Mouse (Mus musculus) thymus, postnatal 0 days (tissue): ENCODE measurements around the gene Tma7. TPM values are rescaled to one million over a fixed set of nuclear protein-coding genes. Genes with fewer than 3 reads are reported as not detected.
A peak's percentile ranks its signal among the peaks of the same experiment; 100 is the strongest.

Experiments
- DNase-seq: peaks from one replicate; pipeline ENCODE4 v3.0.0-alpha.2; 2015; ENCODE audit warnings: low spot score
- polyA plus RNA-seq: library from polyadenylated mRNA; unstranded; fragments of >200 nt; fragmentation: Nextera tagmentation; extraction: Ambion mirVana; gene quantifications from 2 replicates; pipeline ENCODE4 v1.2.1, GENCODE M21; 2015

Tma7 gene
- polyA plus RNA-seq, 1 experiment from 2014 or later: 808 TPM

DNA sequence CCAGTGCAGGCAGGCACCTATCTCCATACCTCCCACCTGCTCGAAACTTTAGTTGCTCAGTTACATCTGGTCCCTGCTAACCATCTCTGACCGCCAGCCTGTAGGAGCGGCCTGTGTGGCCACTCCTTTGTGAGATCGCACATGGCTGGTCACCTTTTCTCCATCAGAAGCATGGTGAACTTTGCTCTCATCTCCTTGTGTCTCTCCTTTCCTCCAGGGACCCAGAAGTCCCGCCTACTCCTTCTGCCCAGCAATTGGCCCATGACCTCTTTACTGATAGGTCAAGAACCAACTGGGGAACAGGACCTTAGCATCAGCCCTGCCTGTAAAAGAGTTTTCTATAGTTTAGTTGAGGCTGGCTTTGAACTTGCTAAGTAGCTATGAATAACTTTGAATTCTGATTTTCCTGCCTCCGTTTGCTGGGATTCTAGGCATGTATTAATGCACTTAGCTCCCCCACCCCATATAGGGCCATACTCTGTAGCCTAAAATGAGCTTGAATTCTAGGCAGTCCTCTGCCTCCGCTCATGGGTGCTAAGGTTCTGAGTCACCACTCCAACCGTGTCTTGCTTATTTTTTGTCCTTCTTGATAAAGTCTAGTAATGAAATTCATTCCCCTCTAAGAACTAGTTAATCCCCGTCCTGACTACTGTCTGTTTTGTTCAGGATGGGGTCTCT is 32.3 kb downstream of the Tma7 start:
- peak; percentile 5 for DNase-seq

DNA sequence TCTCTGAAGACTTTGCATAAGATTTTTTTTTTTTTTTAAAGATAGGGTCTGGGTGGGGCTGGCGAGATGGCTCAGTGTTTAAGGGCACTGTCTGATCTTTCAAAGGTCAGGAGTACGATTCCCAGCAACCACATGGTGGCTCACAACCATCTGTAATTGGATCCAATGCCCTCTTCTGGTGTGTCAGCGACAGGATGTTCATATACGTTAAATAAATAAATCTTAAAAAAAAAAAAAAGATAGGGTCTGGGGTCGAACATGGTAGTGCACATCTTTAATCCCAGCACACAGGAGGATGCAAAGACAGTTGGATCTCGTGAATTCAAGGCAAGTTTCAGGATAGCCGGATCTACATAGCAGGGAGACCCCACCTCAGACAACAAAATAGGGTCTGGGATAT is 33.1 kb downstream of the Tma7 start:
- no peak for DNase-seq

DNA sequence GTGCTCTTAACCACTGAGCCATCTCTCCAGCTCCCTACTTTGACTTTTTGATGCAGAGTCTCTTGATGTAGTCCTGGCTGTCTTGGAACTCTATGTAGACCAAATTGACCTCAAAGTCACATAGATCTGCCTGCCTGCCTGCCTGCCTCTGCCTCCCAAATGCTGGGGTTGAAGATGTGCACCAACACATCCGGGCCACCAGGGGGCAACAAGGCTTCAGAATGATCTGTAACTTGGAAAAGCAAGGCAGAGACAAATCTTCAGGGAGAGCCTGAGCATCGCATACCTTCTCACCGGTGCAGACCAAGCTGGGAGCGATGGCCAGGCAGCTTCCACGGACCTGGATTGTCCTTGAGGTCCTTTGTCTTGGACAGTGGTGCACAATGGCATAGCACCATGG is 36.1 kb downstream of the Tma7 start:
- peak; percentile 82 for DNase-seq

DNA sequence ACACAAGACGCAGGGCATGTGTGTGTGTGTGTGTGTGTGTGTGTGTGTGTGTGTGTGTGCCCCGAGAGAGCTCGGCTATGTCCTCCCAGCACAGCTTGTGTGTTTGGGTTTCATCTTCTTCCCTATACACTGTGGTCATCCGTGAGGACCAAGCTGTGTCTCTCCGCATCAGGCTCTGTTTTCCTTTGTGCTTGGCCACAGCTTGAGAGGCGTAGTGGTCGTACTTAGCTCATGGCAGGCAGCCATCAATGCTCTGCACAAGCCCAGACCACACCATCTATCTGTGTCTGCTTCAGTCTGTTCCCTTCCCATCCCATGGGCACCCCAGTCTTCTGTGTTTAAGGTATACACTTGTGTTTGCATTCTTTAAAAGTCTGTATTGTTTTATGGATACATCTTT is 41.0 kb downstream of the Tma7 start:
- DNase-seq: no peak

DNA sequence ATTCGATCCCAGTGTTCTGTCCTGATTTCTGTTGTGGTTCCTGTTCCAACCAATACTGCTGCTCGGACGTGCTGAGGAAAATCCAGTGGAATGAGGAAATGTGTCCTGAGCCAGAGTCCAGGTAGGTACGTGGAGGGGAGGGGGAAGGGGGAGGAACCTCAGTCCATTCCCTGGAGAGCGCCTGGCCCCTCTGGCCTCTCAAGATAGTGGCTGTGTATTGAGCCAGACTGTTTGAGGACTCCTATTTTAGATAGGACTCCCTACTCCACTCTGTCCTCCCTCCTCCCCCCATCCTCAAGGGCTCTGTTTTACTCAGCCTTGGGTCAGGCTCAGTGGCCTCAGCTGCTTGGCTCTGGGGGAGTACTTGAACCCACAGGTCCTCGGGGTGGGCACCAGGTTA is 41.5 kb downstream of the Tma7 start:
- no peak for DNase-seq

DNA sequence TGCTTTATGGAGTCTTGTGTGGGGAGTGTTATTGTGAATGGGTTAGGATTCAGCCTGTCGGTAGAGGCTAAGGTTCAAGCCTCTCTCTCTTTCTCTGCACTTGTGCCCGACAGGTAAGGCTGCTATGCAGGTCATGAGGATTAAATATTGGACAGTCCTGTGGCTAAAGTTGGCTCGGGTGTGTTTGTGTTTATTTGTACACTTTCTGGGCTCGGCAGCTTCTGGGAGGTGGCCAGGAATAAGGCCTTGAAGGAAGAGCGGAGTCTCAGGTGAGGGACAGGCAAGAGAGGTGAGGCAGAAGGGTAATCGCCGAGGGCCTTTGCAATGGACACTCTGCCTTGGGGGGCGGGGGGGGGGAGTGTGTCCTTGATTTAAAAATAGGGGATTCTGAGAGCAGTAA is 42.2 kb downstream of the Tma7 start:
- DNase-seq: no peak

DNA sequence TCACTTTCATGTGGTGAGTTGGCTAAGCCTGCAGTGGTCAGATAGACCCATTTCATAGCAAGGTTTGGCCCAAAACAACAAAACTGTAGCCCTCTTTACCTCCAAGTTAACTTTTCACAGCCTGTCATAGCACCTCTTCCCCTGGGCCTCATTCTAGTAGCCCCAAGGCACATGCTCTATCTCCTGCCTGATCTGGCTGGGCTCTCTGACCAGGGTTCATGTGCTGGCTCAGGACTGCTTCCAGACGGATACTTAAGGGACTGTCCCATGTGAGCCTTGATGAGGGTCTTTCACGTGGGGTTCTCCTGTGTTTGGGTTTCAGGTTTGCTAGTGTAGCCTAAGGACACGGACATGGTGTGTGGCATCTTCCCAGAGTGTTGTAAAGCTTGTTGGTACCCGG is 42.7 kb downstream of the Tma7 start:
- DNase-seq: no peak

DNA sequence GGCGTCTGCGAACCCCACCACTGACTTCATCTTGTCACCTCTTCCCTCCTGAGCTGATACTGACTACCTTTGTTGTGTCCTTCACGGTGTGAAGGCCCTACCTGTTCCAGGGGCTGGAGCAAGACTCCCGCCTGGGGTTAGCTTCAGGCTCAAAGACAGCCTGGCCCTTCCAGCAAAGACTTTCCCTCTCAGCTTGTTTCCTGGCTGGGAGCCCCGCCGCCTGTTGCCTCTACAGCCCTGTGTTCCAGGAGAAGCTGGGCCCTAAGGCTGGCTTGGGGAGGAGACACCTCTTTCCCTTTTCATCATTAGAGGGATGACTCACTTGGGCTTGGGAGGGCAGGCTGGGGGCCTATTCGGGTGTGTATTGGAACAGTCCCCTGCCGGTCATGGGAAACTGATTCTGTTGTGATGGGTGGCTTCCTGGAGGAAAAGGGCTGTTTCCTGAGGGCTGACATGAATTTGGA is 43.5 kb downstream of the Tma7 start:
- no peak for DNase-seq

DNA sequence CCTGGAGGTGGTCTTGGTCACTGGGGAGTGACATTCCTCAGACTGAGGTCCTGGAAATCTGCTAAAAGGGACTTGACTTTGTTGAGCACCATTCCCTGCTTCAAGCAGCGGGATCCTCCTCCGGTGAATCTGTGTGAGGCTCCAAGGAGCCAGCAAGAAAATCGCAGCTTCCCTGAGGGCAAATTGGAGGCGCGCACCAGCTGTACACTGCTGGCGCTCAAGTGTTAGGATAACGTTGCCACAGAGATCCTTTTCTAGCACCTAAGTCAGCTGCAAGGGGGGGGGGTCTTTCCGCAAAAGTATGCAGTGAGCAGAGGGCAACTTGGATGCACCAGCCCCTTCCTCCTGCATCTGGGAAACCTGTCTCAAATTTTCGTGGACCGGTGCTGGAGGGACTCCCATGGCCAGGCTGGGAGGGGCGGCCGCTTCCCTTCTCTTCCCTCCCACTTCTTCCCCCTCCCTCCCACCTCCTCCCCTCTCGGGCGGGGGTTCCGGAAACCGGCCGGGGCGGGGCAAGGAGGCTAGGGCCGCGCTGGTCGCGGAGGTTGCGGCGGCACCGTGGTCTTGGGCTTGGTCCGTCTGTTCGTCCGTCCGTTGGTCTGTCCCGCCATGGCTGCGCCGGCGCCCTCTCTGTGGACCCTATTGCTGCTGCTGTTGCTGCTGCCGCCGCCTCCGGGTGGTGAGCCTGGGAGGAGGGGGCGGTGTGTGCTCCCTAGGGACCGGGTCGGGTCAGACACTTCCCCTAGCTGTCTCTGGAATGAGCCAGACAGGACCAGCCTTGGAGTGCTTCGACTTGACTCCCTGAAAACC is 44.1 kb downstream of the Tma7 start, which contains the start of gene Shisa5:
Shisa5 (plus strand) TSS at position 480 of the 810 bp plus-strand sequence.
- DNase-seq: peak; percentile 59

DNA sequence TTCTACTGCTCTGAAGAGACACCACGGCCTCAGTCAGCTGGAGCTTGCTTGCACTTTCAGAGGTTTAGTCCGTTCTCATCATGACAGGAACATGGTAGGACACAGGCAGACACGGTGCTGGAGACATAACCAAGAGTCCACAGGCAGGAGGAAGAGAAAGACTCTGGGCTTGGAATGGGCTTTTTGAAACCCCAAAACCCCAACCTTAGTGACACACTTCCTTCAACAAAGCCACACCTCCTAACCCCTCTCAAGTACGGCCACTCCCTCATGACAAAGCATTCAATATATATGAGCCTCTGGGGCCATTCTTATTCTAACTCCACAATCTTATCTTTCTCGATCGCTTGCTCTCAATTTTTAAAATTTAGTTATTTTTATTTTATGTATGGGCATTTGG is 50.0 kb downstream of the Tma7 start:
- no peak for DNase-seq

DNA sequence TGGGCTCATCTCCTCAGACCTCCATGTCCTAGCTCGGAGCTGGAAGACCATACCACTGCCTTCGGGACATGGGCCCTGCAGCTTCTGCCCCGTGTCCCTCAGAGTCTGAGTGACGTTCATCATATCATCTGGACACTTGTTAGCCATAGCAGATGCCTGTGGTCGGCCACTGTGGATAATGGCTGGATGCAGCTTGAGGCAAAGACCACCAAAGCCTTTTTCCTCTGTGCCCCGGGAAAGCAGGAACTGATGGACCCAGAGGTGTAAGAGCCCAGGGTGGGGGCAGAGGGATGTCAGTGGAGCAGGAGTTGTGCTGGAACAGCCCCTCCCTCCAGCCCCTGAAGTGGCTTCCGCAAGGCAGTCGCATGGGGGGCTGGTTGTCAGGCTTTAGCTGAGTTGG is 50.7 kb downstream of the Tma7 start:
- no peak for DNase-seq

DNA sequence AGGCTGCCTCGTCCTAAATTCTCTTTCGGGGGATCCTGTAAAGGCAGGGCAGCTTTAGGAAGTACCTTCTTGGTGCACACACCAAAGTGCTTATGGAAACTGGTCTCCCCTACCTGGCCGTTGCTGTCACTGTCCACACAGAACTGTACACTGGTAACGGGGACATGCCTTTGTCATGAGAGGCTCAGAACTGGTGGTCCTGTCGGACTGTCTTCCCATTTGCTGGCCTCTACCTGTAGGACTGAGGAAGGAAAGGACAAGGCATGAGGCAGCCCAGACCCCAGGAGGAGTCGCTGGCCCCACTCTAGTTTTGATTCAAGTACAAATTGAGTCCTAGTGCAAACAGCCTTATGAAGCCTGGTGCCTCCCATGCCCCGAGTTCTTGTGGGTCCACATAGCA is 51.4 kb downstream of the Tma7 start:
- DNase-seq: no peak

DNA sequence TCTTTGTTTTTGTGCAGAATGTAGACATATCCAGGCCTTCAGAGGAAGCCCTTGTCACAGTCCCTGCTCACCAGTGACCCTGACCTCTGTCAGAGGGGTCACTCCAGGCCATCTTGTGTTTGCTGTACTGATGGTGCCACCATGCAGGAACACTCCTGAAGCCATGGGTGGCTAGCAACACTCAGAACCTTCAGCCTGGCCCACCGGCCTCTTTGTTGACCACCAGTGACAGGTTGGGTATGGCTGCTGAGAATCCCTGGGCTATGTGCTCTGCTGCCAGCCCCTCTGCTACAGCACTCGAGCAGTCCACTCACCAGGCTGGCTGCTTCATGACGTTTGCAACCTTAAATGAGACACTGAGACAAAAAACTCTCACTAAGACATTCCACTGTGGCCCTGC is 52.1 kb downstream of the Tma7 start:
- no peak for DNase-seq

DNA sequence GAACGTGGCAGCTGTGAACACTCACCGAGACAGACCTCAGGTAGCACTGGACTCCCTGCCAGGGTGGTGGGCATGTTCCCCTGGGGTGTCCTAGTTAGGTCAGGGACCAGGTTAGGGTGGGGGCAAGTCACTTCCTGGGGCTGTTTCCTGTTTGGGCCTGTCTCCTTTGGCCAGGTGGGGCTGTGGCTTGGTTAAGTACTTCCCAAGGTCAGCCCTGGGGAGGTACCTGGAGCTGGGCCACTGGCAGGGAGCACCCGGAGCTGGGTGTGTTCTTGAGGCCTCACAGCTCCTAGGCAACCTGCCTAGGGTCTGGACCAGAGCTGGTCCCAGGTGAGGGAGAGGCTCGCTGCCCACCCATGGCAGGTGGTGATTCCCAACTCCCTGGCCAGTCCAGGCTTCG is 53.5 kb downstream of the Tma7 start:
- no peak for DNase-seq

DNA sequence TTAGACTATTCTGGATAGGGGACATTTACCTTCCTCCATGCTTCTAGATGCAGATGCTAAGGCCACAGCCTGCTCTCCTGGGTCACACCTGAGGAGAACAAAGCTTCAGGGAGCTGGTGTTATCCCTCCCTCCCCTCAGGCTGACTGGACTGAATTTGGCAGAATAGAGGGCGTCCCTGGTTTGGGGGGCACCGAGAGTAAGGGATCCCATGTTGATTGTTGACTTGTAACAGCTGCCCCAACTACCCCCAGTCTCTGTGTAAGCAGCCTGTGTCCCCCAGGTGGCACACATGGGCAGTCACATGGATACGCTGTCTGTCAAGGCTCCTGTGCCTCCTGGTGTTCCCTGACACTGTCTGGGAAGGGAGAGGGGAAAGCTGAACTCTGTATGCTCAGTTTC is 54.0 kb downstream of the Tma7 start:
- no peak for DNase-seq

DNA sequence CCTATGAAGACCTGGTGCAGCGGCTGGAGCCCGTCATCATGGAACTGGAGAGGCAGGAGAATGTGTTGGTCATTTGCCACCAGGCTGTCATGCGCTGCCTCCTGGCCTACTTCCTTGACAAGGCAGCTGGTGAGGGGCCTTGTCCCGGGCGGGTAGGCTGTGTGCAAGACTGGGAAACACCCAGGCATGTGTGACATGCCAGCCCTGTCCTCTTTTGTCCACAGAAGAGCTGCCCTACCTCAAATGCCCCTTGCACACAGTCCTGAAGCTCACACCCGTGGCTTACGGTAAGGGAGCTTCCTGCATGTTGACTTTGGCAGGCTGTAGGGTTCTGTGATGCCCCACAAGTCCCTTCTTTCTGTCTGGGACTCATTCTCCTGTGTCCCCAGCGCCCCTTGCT is 54.9 kb downstream of the Tma7 start:
- no peak for DNase-seq

Other genes starting within 250 kb of the Tma7 start
- gene Slc26a6, start 229.3 kb downstream of the Tma7 start, polyA plus RNA-seq: 7.5 and 8.5 TPM in 2 replicates
- gene Tmem89, start 168.0 kb downstream of the Tma7 start, polyA plus RNA-seq: not detected in 2 replicates
- gene Uqcrc1, start 146.0 kb downstream of the Tma7 start, polyA plus RNA-seq: 407 and 414 TPM in 2 replicates
- gene Col7a1, start 129.0 kb downstream of the Tma7 start, polyA plus RNA-seq: 0.46 and 0.63 TPM in 2 replicates
- gene Ucn2, start 96.6 kb downstream of the Tma7 start, polyA plus RNA-seq: not detected in 2 replicates
- gene Pfkfb4, start 90.8 kb downstream of the Tma7 start, polyA plus RNA-seq: 6.0 and 7.7 TPM in 2 replicates
- 210 and 212 TPM in 2 replicates for gene Shisa5, start 44.0 kb downstream of the Tma7 start, polyA plus RNA-seq
- gene Trex1, start 22.9 kb downstream of the Tma7 start, polyA plus RNA-seq: 42.1 and 42.4 TPM in 2 replicates
- gene Atrip, start 8.5 kb downstream of the Tma7 start, polyA plus RNA-seq: 23.4 and 28.4 TPM in 2 replicates
- 18.6 and 19.0 TPM in 2 replicates for gene Ccdc51, start 94 bp downstream of the Tma7 start, polyA plus RNA-seq
- 3.3 and 3.8 TPM in 2 replicates for gene Plxnb1, start 12.8 kb upstream of the Tma7 start, polyA plus RNA-seq
- not detected in 2 replicates for gene Fbxw21, start 79.5 kb upstream of the Tma7 start, polyA plus RNA-seq
- gene Fbxw13, start 113.4 kb upstream of the Tma7 start, polyA plus RNA-seq: not detected in 2 replicates
- gene Fbxw20, start 152.2 kb upstream of the Tma7 start, polyA plus RNA-seq: not detected in 2 replicates
- not detected in 2 replicates for gene Fbxw14, start 205.1 kb upstream of the Tma7 start, polyA plus RNA-seq